Mouse (Mus musculus) heart, postnatal 0 days (tissue): ENCODE results near the gene Ino80b. TPM values are rescaled to one million over a fixed set of nuclear protein-coding genes. Genes with fewer than 3 reads are reported as not detected.

Source experiments
- ATAC-seq: fragments of 200-750 bp; cut with Nextera tagmentation; 2 replicates; pipeline ENCODE4 v1.8.0; 2017; ENCODE audit warnings: low read depth, moderate number of reproducible peaks, moderate library complexity; ENCODE audit not compliant: insufficient read depth
- DNase-seq: peaks from one replicate; pipeline ENCODE4 v3.0.0-alpha.2; 2016; ENCODE audit warnings: low spot score
- H3K27ac ChIP-seq: fragments of 300-500 bp; sonication (generic); 2 replicates; pipeline ENCODE4 v1.5.1; 2014; ENCODE audit warnings: low read depth, mild to moderate bottlenecking
- H3K27me3 ChIP-seq: fragments of 300-500 bp; sonication (generic); 2 replicates; pipeline ENCODE4 v1.6.1; 2014; ENCODE audit warnings: low read length, mixed read lengths; ENCODE audit not compliant: control insufficient read depth, insufficient read depth
- H3K36me3 ChIP-seq: fragments of 300-500 bp; sonication (generic); replicated peaks from 2 replicates; pipeline ENCODE4 v1.6.1; 2014; ENCODE audit warnings: low read length, mixed read lengths; ENCODE audit not compliant: control insufficient read depth, insufficient read depth
- H3K4me1 ChIP-seq: fragments of 300-500 bp; sonication (generic); 2 replicates; pipeline ENCODE4 v1.6.1; 2014; ENCODE audit warnings: antibody characterized with exemption; ENCODE audit not compliant: control insufficient read depth, insufficient read depth
- H3K4me2 ChIP-seq: fragments of 300-500 bp; sonication (generic); 2 replicates; pipeline ENCODE4 v1.6.1; 2014; ENCODE audit warnings: low read depth, mild to moderate bottlenecking, low read length, moderate library complexity
- H3K4me3 ChIP-seq: fragments of 300-500 bp; sonication (generic); 2 replicates; pipeline ENCODE4 v1.5.1; 2014; ENCODE audit warnings: low read depth, low read length
- H3K9ac ChIP-seq: fragments of 300-500 bp; sonication (generic); replicated peaks from 2 replicates; pipeline ENCODE4 v1.6.1; 2014; ENCODE audit warnings: low read depth, low read length, mixed read lengths
- H3K9me3 ChIP-seq: fragments of 300-500 bp; sonication (generic); replicated peaks from 2 replicates; pipeline ENCODE4 v1.6.1; 2016; ENCODE audit warnings: low read length; ENCODE audit not compliant: control insufficient read depth
- CTCF ChIP-seq: IDR thresholded peaks from 2 replicates; pipeline ENCODE4 v1.5.1; 2016; ENCODE audit warnings: antibody characterized with exemption, control low read depth, low read depth
- EP300 ChIP-seq: IDR thresholded peaks from 2 replicates; pipeline ENCODE4 v1.6.1; 2016; ENCODE audit warnings: antibody characterized with exemption, low read depth
- WGBS: fragments of 180-500 bp; shearing (Covaris S2); extraction: QIAGEN DNeasy Blood & Tissue Kit; methylation state at CpG from one replicate; pipeline ENCODE4 v1.1.7; 2014; 5-methylcytosine and 5-hydroxymethylcytosine counted together
- microRNA counts: library from miRNA; unstranded; fragments of <30 nt; microRNA quantifications from one replicate; lab custom pipeline; 2015
- microRNA-seq: library from miRNA; unstranded; fragments of <30 nt; microRNA quantifications from one replicate; pipeline ENCODE4, GENCODE M21; 2016
- polyA plus RNA-seq: library from polyadenylated mRNA; unstranded; fragments of >200 nt; fragmentation: Nextera tagmentation; extraction: Ambion mirVana; gene quantifications from 2 replicates; pipeline ENCODE4 v1.2.1, GENCODE M21; 2015
- total RNA-seq: library from RNA; depleted of rRNA; stranded (reverse); fragments of >200 nt; gene quantifications from 2 replicates; pipeline ENCODE4 v1.2.3, GENCODE M21; 2014; ENCODE audit warnings: low replicate concordance; rRNA removed

The Ino80b gene
- total and polyA plus RNA-seq, 2 experiments from 2014 or later, result 5.5 to 8.9 TPM

- Histone ChIP-seq H3K36me3 (peaks cover 28% of the 10 kb centered on the region; the same call in 1 of the 2 replicates), H3K4me3 (no peak overlapping the region), H3K4me2 (no peak overlapping the region), H3K9me3 (no peaks in the 10 kb centered on the region), H3K27ac (no peak overlapping the region), H3K9ac (no peak overlapping the region), H3K27me3 (peaks cover 49% of the 10 kb centered on the region), H3K4me1 (0 out of 2 replicates have a peak, but pooled peaks cover 4% of the 10 kb centered on the region)
- ATAC-seq, result no peak
- WGBS, result 91% methylated on average over 5 of the region's 5 CpGs
- no peak for TF ChIP-seq CTCF
- TF ChIP-seq EP300, result no peak
- DNase-seq, result no peak
Measured at GRCm38 (mm10) chr6:83080210-83080609, 45.0 kb downstream of the Ino80b start.

- Histone ChIP-seq H3K9me3 (no peaks in the 10 kb centered on the region), H3K4me3 (peak overlapping the region; percentile 87), H3K36me3 (peaks cover 28% of the 10 kb centered on the region; the same call in 1 of the 2 replicates), H3K9ac (peak overlapping the region; percentile 82), H3K27me3 (peaks cover 49% of the 10 kb centered on the region), H3K27ac (peak overlapping the region; percentile 80), H3K4me2 (peak overlapping the region; percentile 100), H3K4me1 (0 out of 2 replicates have a peak, but pooled peaks cover 4% of the 10 kb centered on the region)
- WGBS, result under 1% methylated on average over 45 of the region's 46 CpGs
- DNase-seq (peak; percentile 94), ATAC-seq (peak; percentile 92)
- TF ChIP-seq EP300 (no peak), CTCF (peak; percentile 54)
Measured at GRCm38 (mm10) chr6:83078324-83078858, 46.8 kb downstream of the Ino80b start.

GRCm38 (mm10) chr6:83077630-83078323 is 47.5 kb downstream of the Ino80b start, which contains the start of gene Pcgf1:
TSS of gene Pcgf1 (plus strand) at chr6:83077869.
- H3K9ac ChIP-seq, result peak within 1 kb of the TSS; percentile 82
- peaks cover 48% of the 10 kb centered on the region for H3K27me3 ChIP-seq
- peak within 1 kb of the TSS; percentile 100 for H3K4me2 ChIP-seq
- H3K36me3 ChIP-seq, result peaks cover 28% of the 10 kb centered on the region; the same call in 1 of the 2 replicates
- H3K27ac ChIP-seq, result peak within 1 kb of the TSS; percentile 80
- peak within 1 kb of the TSS; percentile 87 for H3K4me3 ChIP-seq
- ATAC-seq (peak; percentile 51), DNase-seq (no peak)
- TF ChIP-seq EP300, result no peak
- no peak for TF ChIP-seq CTCF
- 0 out of 2 replicates have a peak, but pooled peaks cover 4% of the 10 kb centered on the region for H3K4me1 ChIP-seq
- no peaks in the 10 kb centered on the region for H3K9me3 ChIP-seq
- under 1% methylated on average over 54 of the region's 54 CpGs for WGBS

- ATAC-seq (no peak), DNase-seq (no peak)
- no peak overlapping the region for H3K27ac ChIP-seq
- H3K27me3 ChIP-seq, result peaks cover 71% of the 10 kb centered on the region
- 25% methylated on average over 2 of the region's 2 CpGs for WGBS
- H3K4me3 ChIP-seq, result no peak overlapping the region
- 0 out of 2 replicates have a peak, but pooled peaks cover 4% of the 10 kb centered on the region for H3K4me1 ChIP-seq
- H3K9me3 ChIP-seq, result no peaks in the 10 kb centered on the region
- no peak overlapping the region for H3K9ac ChIP-seq
- H3K4me2 ChIP-seq, result no peak overlapping the region
- TF ChIP-seq EP300 (no peak), CTCF (peak; percentile 14; the same call in 1 of the 2 replicates)
- 0 out of 2 replicates have a peak, but pooled peaks cover 2% of the 10 kb centered on the region for H3K36me3 ChIP-seq
Measured at GRCm38 (mm10) chr6:83074979-83075378, 50.3 kb downstream of the Ino80b start.

MicroRNAs within 50 kb of the gene (microRNA counts, 519-probe panel; counts per million panel counts)
- not detected for microRNA mmu-miR-3470a+mmu-miR-3470b (lab: Ali Mortazavi, UCI)

Small RNA genes lying within 50 kb of the gene (microRNA-seq; reads per million reads assigned to microRNA genes)
- not detected for gene Mir3470a

Other genes with a start within 250 kb of the Ino80b start
- gene Sema4f, start 185.7 kb downstream of the Ino80b start, total RNA-seq, result not detected in 2 replicates
- gene Sema4f, start 185.7 kb downstream of the Ino80b start, polyA plus RNA-seq, result 0.04 TPM in 1 of 2 replicates, not detected in the other
- gene M1ap, start 178.5 kb downstream of the Ino80b start, total RNA-seq, result 0.39 TPM in 1 of 2 replicates, not detected in the other
- 0.59 and 0.75 TPM in 2 replicates for gene M1ap, start 178.5 kb downstream of the Ino80b start, polyA plus RNA-seq
- 9.2 and 11.5 TPM in 2 replicates for gene Dok1, start 92.0 kb downstream of the Ino80b start, total RNA-seq
- 6.1 and 6.3 TPM in 2 replicates for gene Dok1, start 92.0 kb downstream of the Ino80b start, polyA plus RNA-seq
- gene Loxl3, start 91.3 kb downstream of the Ino80b start, total RNA-seq, result 9.0 and 9.8 TPM in 2 replicates
- 3.8 and 4.3 TPM in 2 replicates for gene Loxl3, start 91.3 kb downstream of the Ino80b start, polyA plus RNA-seq
- 156 and 219 TPM in 2 replicates for gene Aup1, start 70.9 kb downstream of the Ino80b start, total RNA-seq
- gene Aup1, start 70.9 kb downstream of the Ino80b start, polyA plus RNA-seq, result 104 and 108 TPM in 2 replicates
- 46.3 and 50.3 TPM in 2 replicates for gene Htra2, start 70.2 kb downstream of the Ino80b start, total RNA-seq
- gene Htra2, start 70.2 kb downstream of the Ino80b start, polyA plus RNA-seq, result 55.4 and 61.9 TPM in 2 replicates
- not detected in 2 replicates for gene Dqx1, start 67.6 kb downstream of the Ino80b start, total RNA-seq
- gene Dqx1, start 67.6 kb downstream of the Ino80b start, polyA plus RNA-seq, result 0.08 and 0.32 TPM in 2 replicates
- not detected in 2 replicates for gene Tlx2, start 55.1 kb downstream of the Ino80b start, total RNA-seq
- gene Tlx2, start 55.1 kb downstream of the Ino80b start, polyA plus RNA-seq, result not detected in 2 replicates
- gene Pcgf1, start 47.6 kb downstream of the Ino80b start, total RNA-seq, result 12.1 and 14.8 TPM in 2 replicates
- gene Pcgf1, start 47.6 kb downstream of the Ino80b start, polyA plus RNA-seq, result 13.2 and 14.7 TPM in 2 replicates
- not detected in 2 replicates for gene Lbx2, start 39.1 kb downstream of the Ino80b start, total RNA-seq
- gene Lbx2, start 39.1 kb downstream of the Ino80b start, polyA plus RNA-seq, result 0.59 and 0.64 TPM in 2 replicates
- 0.11 and 0.97 TPM in 2 replicates for gene Ccdc142, start 23.8 kb downstream of the Ino80b start, total RNA-seq
- 1.1 and 1.6 TPM in 2 replicates for gene Ccdc142, start 23.8 kb downstream of the Ino80b start, polyA plus RNA-seq
- gene Gm42688, start 23.8 kb downstream of the Ino80b start, total RNA-seq, result 2.4 and 3.4 TPM in 2 replicates
- 1.1 and 1.4 TPM in 2 replicates for gene Gm42688, start 23.8 kb downstream of the Ino80b start, polyA plus RNA-seq
- 87.9 and 156 TPM in 2 replicates for gene Mrpl53, start 16.4 kb downstream of the Ino80b start, total RNA-seq
- 242 and 247 TPM in 2 replicates for gene Mrpl53, start 16.4 kb downstream of the Ino80b start, polyA plus RNA-seq
- 27.5 and 28.1 TPM in 2 replicates for gene Mogs, start 9.9 kb downstream of the Ino80b start, total RNA-seq
- 7.9 and 9.4 TPM in 2 replicates for gene Mogs, start 9.9 kb downstream of the Ino80b start, polyA plus RNA-seq
- gene Wbp1, start 3.9 kb downstream of the Ino80b start, total RNA-seq, result 151 and 186 TPM in 2 replicates
- 97.5 and 98.1 TPM in 2 replicates for gene Wbp1, start 3.9 kb downstream of the Ino80b start, polyA plus RNA-seq
- 40.0 and 45.9 TPM in 2 replicates for gene Rtkn, start 10.0 kb upstream of the Ino80b start, total RNA-seq
- 12.5 and 13.0 TPM in 2 replicates for gene Rtkn, start 10.0 kb upstream of the Ino80b start, polyA plus RNA-seq
- 1.4 and 5.5 TPM in 2 replicates for gene Wdr54, start 31.0 kb upstream of the Ino80b start, total RNA-seq
- 0.96 and 1.1 TPM in 2 replicates for gene Wdr54, start 31.0 kb upstream of the Ino80b start, polyA plus RNA-seq
- gene 1700003E16Rik, start 31.0 kb upstream of the Ino80b start, total RNA-seq, result 2.0 TPM in 1 of 2 replicates, not detected in the other
- gene 1700003E16Rik, start 31.0 kb upstream of the Ino80b start, polyA plus RNA-seq, result 0.20 and 0.45 TPM in 2 replicates
- gene Dctn1, start 40.5 kb upstream of the Ino80b start, total RNA-seq, result 45.9 and 47.7 TPM in 2 replicates
- 48.9 and 50.8 TPM in 2 replicates for gene Dctn1, start 40.5 kb upstream of the Ino80b start, polyA plus RNA-seq
- gene Slc4a5, start 94.4 kb upstream of the Ino80b start, total RNA-seq, result not detected in 2 replicates
- gene Slc4a5, start 94.4 kb upstream of the Ino80b start, polyA plus RNA-seq, result 0.03 TPM in 1 of 2 replicates, not detected in the other
- gene Mthfd2, start 200.5 kb upstream of the Ino80b start, total RNA-seq, result 3.6 and 4.7 TPM in 2 replicates
- gene Mthfd2, start 200.5 kb upstream of the Ino80b start, polyA plus RNA-seq, result 8.5 and 8.9 TPM in 2 replicates
- 33.8 and 35.0 TPM in 2 replicates for gene Mob1a, start 200.6 kb upstream of the Ino80b start, total RNA-seq
- gene Mob1a, start 200.6 kb upstream of the Ino80b start, polyA plus RNA-seq, result 15.1 and 15.9 TPM in 2 replicates
- gene Bola3, start 223.7 kb upstream of the Ino80b start, total RNA-seq, result 32.0 and 36.3 TPM in 2 replicates
- gene Bola3, start 223.7 kb upstream of the Ino80b start, polyA plus RNA-seq, result 492 and 553 TPM in 2 replicates